Mouse (Mus musculus) heart, postnatal 25 days (tissue): ENCODE results near the gene Mog. TPM values are rescaled to one million over a fixed set of nuclear protein-coding genes. Genes with fewer than 3 reads are reported as not detected.
"Not testable (repeated sequence)": the region's sequence is repeated elsewhere in the genome, so short reads cannot be mapped to it uniquely, and the experiment has no call there.

Experiments
- DNase-seq: peaks from one replicate; pipeline ENCODE4 v3.0.0; 2022; ENCODE audit warnings: low spot score
- intact Hi-C: fragments of 180-260 bp; cut with DNase I; formaldehyde crosslinking; loops from one replicate; pipeline ENCODE4 v1.15.1; 2025
- total RNA-seq, 2 experiments: library from RNA; stranded (reverse); gene quantifications; 2 replicates each; pipeline ENCODE4 v1.2.3; 2021

Gene Mog
- total RNA-seq, 2 experiments from 2014 or later = not detected

DNA sequence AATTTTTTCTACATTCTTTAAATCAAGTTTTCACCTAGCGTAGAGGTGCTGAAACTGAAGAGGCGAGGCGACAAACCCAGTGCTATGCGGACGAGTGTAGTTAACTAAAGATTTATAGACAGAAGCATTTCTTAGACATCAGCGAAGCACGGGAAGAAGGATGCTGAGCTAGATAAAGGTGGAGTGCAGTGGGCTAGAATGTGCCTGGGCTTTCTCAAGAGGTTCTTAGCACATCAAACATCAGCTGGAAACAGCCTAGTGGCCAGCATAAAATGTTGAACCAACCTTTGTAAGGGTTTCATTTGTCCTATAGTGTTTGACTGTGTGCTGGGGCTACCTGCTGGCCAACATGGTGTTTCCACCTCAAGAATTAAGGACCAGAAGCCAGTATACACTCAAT lies 22.3 kb downstream of the Mog start, which contains the start of gene Zfp57:
Gene Zfp57, plus strand, starts transcription at position 301 of the 400 bp plus-strand sequence.
- DNase-seq = no peak
- intact Hi-C loops = loop anchor here (5.0 kb wide), 1 partner anchor 46 kb away; the partner anchor contains the start of gene Gabbr1

DNA sequence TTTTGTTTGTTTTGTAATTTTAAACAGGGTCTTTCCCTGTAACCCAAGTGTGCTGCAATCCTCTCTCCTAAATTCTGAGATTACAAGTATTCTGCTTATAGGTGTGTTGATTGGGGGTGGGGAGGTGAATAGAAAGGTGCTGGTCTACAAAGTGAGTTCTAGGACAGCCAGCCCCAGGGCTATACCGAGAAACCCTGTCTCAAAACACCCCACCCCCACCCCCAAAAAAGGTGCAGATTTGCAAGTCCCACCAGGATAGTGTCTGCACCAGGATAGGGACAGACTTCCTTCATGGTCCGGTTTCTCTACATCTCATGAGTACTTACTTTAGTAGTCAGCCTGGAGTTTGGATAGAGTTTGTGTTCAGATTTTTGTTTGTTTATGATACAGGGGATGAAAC lies 24.7 kb downstream of the Mog start:
- intact Hi-C loops = no loop called here
- DNase-seq = no peak

- intact Hi-C loops = loop anchor here (1.0 kb wide), 1 partner anchor 82 kb away; no protein-coding TSS in a partner anchor
- peak; percentile 35 for DNase-seq
Measured at GRCm38 (mm10) chr17:36997033-36997735, 26.0 kb downstream of the Mog start.

GRCm38 (mm10) chr17:36995448-36995847 lies 27.8 kb downstream of the Mog start:
- no peak for DNase-seq
- intact Hi-C loops = no loop called here

DNA sequence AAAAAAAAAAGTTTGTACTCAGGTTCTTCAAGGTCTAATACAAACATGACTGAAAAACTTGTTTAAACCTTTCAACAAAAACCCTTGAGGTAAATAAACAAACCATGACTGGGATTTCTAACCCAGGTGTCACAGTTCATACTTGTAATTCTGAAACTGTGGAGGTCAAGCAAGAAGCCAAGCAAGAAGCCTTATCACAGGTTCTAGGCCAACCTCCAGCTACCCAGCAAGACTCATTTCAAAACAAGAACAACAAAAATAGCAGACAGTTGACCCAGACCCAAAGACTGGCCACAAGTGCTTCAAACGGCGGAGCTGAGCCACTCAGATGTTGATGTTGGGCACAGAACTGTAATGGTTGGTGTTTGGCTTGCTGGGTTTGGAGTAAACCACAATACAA lies 28.7 kb downstream of the Mog start:
- DNase-seq = no peak
- intact Hi-C loops = no loop called here

DNA sequence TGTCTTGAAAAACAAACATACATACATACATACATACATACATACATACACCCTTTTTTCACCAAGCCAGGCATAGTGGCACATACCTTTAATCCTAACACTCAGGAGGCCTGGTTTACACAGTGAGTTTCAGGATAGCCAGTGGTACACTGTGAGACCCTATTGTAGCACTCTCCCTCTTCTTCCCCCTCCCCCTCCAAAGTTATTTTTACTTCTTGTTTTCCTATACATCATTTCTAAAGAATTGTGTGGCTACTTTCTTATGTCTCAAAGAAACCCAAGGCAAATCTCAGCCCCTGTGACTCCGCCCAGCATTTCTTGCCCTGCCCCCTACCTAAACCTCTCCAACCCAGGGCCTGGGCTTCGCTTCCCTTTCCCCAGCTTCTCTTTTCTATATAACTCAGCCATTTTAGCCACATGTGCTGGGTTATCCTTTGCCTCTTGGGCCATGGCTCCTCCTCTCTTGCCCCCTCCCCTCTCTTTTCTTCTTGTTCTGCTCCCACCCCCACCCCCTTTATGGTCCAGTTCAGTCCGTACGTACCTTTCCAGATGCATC lies 29.4 kb downstream of the Mog start:
- no peak for DNase-seq
- intact Hi-C loops = no loop called here

DNA sequence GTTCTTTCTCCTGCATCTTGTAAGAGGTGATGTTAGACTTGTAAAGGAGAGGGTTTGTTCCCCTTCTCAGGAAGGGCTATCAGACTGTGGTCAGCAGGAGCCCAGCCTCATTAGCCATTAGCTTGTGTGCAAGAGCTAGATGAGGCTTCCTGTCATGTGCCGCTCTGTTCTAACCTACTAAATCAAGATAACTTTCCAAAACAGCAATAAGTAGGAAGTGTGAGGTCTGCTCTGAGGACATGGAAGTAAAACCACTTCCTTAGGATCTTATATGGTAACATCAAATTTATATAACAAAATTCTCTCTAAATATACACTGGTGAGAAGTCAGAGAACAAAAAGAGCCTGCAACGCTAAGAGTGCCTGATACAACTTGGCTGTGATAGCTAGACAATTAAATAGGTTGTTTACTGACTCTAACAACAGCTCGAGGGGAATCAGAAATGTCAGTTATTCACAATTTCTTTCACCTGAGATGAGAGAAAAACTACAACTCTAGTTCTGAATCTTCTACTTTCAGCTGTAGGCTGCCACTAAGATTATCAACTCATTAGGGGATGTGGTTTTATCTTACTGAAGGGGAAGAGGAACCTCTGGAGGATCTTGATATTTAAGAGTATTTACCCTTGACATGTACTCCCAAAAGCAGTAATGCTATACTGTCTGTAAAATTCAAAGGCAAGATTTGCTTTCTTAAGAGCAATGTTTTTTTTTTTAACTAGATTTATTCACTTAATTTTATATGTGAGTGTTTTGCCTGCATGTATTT lies 30.7 kb downstream of the Mog start:
- intact Hi-C loops = no loop called here
- no peak for DNase-seq

- intact Hi-C loops, DNase-seq: not testable (repeated sequence)
Measured at GRCm38 (mm10) chr17:36990630-36991029, 32.6 kb downstream of the Mog start.

- DNase-seq = no peak
- intact Hi-C loops = no loop called here
Measured at GRCm38 (mm10) chr17:36989437-36989836, 33.8 kb downstream of the Mog start, which contains the start of gene H2-M5. Gene H2-M5 (minus strand): TSS chr17:36989537.

DNA sequence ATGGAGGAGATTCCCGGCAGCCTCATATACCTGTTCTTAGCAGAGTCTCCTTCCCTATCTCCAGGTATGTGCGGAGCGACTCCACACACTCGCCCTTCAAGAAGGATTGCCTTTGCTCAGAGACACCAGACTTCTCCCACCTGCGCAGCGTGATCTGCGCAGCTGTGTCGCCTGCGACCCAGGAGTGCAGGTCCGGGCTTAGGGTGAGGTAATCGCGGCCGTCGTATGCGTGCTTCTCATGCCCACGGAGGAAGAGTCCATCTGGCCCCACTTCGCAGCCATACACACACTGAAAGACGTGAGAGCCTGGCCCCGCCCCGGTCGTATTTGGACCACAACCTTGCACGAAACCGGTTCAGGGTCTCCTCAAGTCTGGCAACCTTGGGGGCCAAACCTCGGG lies 34.7 kb downstream of the Mog start:
- intact Hi-C loops = no loop called here
- no peak for DNase-seq

GRCm38 (mm10) chr17:36982253-36983155 lies 40.7 kb downstream of the Mog start:
- no peak for DNase-seq
- intact Hi-C loops = no loop called here

- DNase-seq = no peak
Measured at GRCm38 (mm10) chr17:36981845-36982244, 41.4 kb downstream of the Mog start.

GRCm38 (mm10) chr17:36981221-36981813 lies 41.9 kb downstream of the Mog start, which contains the start of gene 2410137M14Rik:
Gene 2410137M14Rik (minus strand): TSS chr17:36981237.
- intact Hi-C loops = no loop called here
- DNase-seq = no peak

More at GRCm38 (mm10) chr17:36981845-36982244, 41.4 kb downstream of the Mog start:
- intact Hi-C loops = no loop called here

GRCm38 (mm10) chr17:36973271-36973787 lies 49.9 kb downstream of the Mog start:
- intact Hi-C loops = no loop called here

GRCm38 (mm10) chr17:36972791-36973190 lies 50.4 kb downstream of the Mog start:
- intact Hi-C loops = no loop called here
- DNase-seq = no peak

More at GRCm38 (mm10) chr17:36973271-36973787, 49.9 kb downstream of the Mog start:
- DNase-seq = no peak

GRCm38 (mm10) chr17:36971172-36971850 lies 51.9 kb downstream of the Mog start:
- intact Hi-C loops = no loop called here
- DNase-seq = no peak

DNA sequence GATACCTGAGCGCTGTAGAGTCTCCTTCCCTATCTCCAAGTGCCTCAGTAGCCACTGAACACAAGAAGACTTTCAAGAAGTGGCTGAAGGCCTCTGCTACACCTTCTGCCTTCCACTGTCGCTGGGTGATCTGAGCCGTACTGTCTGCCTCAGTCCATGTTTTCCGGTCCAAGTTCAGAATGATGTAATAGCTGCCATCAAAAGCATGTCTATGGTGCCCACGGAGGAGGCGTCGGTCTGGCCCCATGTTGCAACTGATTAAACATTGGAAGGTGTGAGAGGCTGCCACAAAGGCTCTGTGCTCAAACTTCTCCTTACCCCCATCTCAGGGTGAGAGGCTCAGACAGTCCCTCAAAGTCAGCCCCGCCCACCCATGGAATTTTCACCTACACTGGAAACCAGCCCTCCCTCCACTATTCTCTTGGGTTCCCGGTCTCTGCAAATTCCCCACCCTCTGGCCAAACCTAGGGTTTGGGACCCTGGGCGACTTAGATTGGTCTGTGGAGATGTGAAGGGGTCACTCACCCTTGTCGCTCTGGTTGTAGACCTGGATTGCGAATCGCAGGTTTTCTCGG lies 52.8 kb downstream of the Mog start:
- intact Hi-C loops = no loop called here
- DNase-seq = no peak

GRCm38 (mm10) chr17:36966875-36967274 lies 56.3 kb downstream of the Mog start:
- intact Hi-C loops = no loop called here
- DNase-seq = no peak
